Mouse (Mus musculus): ENCODE results near the gene Rnf181.

- TF ChIP-seq CTCF (IDR thresholded peaks at IDR 0.05; ENCODE audit: low read depth): no peak
- no peak for TF ChIP-seq EP300 (IDR thresholded peaks at IDR 0.05; ENCODE audit: low read depth)
Observed at GRCm38 (mm10) chr6:72359343-72359742, 7.4 kb downstream of the Rnf181 start.
